Mouse (Mus musculus) embryonic facial prominence, embryonic 11.5 days (tissue): ENCODE data around the gene E130308A19Rik. TPM values are rescaled to one million over a fixed set of nuclear protein-coding genes. Genes with fewer than 3 reads are reported as not detected.
"Not testable (repeated sequence)": the region's sequence is repeated elsewhere in the genome, so short reads cannot be mapped to it uniquely, and the experiment has no call there.

Experiments
- ATAC-seq: fragments of 200-750 bp; cut with Nextera tagmentation; replicated peaks from 2 replicates; pipeline ENCODE4 v1.8.0; 2017; ENCODE audit warnings: low read depth; ENCODE audit not compliant: insufficient number of reproducible peaks, low FRiP score, low TSS enrichment
- DNase-seq: peaks from one replicate; pipeline ENCODE4 v3.0.0-alpha.2; 2015; ENCODE audit warnings: low spot score
- H3K27ac ChIP-seq: fragments of 300-500 bp; sonication (generic); replicated peaks from 2 replicates; pipeline ENCODE4 v1.5.1; 2014; ENCODE audit warnings: mild to moderate bottlenecking, low read depth, low read length, control low read depth
- H3K27me3 ChIP-seq: fragments of 300-500 bp; sonication (generic); 2 replicates; pipeline ENCODE4 v1.6.1; 2014; ENCODE audit warnings: mild to moderate bottlenecking, low read length, moderate library complexity, mixed read lengths; ENCODE audit not compliant: control insufficient read depth, insufficient read depth
- H3K36me3 ChIP-seq: fragments of 300-500 bp; sonication (generic); replicated peaks from 2 replicates; pipeline ENCODE4 v1.6.1; 2014; ENCODE audit warnings: low read depth, mild to moderate bottlenecking, low read length, moderate library complexity, mixed read lengths; ENCODE audit not compliant: control insufficient read depth, insufficient read depth
- H3K4me1 ChIP-seq: fragments of 300-500 bp; sonication (generic); 2 replicates; pipeline ENCODE4 v1.6.1; 2014; ENCODE audit warnings: low read length, mixed read lengths; ENCODE audit not compliant: control insufficient read depth, insufficient read depth
- H3K4me2 ChIP-seq: fragments of 300-500 bp; sonication (generic); 2 replicates; pipeline ENCODE4 v1.6.1; 2014; ENCODE audit warnings: low read depth, mild to moderate bottlenecking, control low read depth, low read length, moderate library complexity
- H3K4me3 ChIP-seq: fragments of 300-500 bp; sonication (generic); 2 replicates; pipeline ENCODE4 v1.5.1; 2014; ENCODE audit warnings: low read depth, low read length, control low read depth
- H3K9ac ChIP-seq: fragments of 300-500 bp; sonication (generic); replicated peaks from 2 replicates; pipeline ENCODE4 v1.6.1; 2014; ENCODE audit warnings: mild to moderate bottlenecking, control low read depth, low read length
- H3K9me3 ChIP-seq: fragments of 300-500 bp; sonication (generic); replicated peaks from 2 replicates; pipeline ENCODE4 v1.6.1; 2016; ENCODE audit warnings: mild to moderate bottlenecking, low read length, inconsistent platforms, mixed read lengths; ENCODE audit not compliant: control insufficient read depth
- WGBS: fragments of 180-500 bp; shearing (Covaris S2); extraction: QIAGEN DNeasy Blood & Tissue Kit; methylation state at CpG from one replicate; pipeline ENCODE4 v1.1.7; 2014; 5-methylcytosine and 5-hydroxymethylcytosine counted together
- polyA plus RNA-seq: library from polyadenylated mRNA; unstranded; fragments of >200 nt; fragmentation: Nextera tagmentation; extraction: Ambion mirVana; gene quantifications from 2 replicates; pipeline ENCODE4 v1.2.1, GENCODE M21; 2014

The E130308A19Rik gene
- polyA plus RNA-seq, 1 experiment from 2014 or later: 30.5 TPM

- no peaks in the 10 kb centered on the region for H3K36me3 ChIP-seq
- H3K4me1 ChIP-seq: no peaks in the 10 kb centered on the region
- H3K27me3 ChIP-seq: no peaks in the 10 kb centered on the region
- DNase-seq (no peak), ATAC-seq (no peak)
- WGBS: 69% methylated on average over 6 of the region's 6 CpGs
- no peak overlapping the region for H3K27ac ChIP-seq
- H3K4me2 ChIP-seq: no peak overlapping the region
- H3K4me3 ChIP-seq: no peak overlapping the region
- H3K9me3 ChIP-seq: no peaks in the 10 kb centered on the region
- no peak overlapping the region for H3K9ac ChIP-seq
These were observed 161.1 kb downstream of the E130308A19Rik start for GRCm38 (mm10) chr4:59787126-59787525.

GRCm38 (mm10) chr4:59789015-59789414 is 163.0 kb downstream of the E130308A19Rik start:
- Histone ChIP-seq H3K4me3 (no peak overlapping the region), H3K4me1 (no peaks in the 10 kb centered on the region), H3K27ac (no peak overlapping the region), H3K9ac (no peak overlapping the region), H3K36me3 (no peaks in the 10 kb centered on the region), H3K4me2 (no peak overlapping the region), H3K27me3 (no peaks in the 10 kb centered on the region), H3K9me3 (no peaks in the 10 kb centered on the region)
- no peak for DNase-seq
- ATAC-seq: no peak

- not testable (repeated sequence) for H3K4me2 ChIP-seq, H3K9ac ChIP-seq, H3K4me3 ChIP-seq, H3K9me3 ChIP-seq, ATAC-seq, H3K36me3 ChIP-seq, DNase-seq, H3K4me1 ChIP-seq, H3K27ac ChIP-seq, H3K27me3 ChIP-seq
- WGBS: 86% methylated on average over 2 of the region's 2 CpGs
These were observed 167.6 kb downstream of the E130308A19Rik start for GRCm38 (mm10) chr4:59793626-59794025.

GRCm38 (mm10) chr4:59794116-59794515 is 168.1 kb downstream of the E130308A19Rik start:
- WGBS: 69% methylated on average over 2 of the region's 2 CpGs

GRCm38 (mm10) chr4:59795788-59796455 is 169.9 kb downstream of the E130308A19Rik start:
- no peaks in the 10 kb centered on the region for H3K4me1 ChIP-seq
- no peaks in the 10 kb centered on the region for H3K36me3 ChIP-seq
- H3K4me2 ChIP-seq: no peak overlapping the region
- H3K9ac ChIP-seq: no peak overlapping the region
- H3K27ac ChIP-seq: no peak overlapping the region
- H3K9me3 ChIP-seq: no peaks in the 10 kb centered on the region
- 69% methylated on average over 2 of the region's 2 CpGs for WGBS
- H3K4me3 ChIP-seq: no peak overlapping the region
- DNase-seq (no peak), ATAC-seq (no peak)
- H3K27me3 ChIP-seq: no peaks in the 10 kb centered on the region

More at GRCm38 (mm10) chr4:59794116-59794515, 168.1 kb downstream of the E130308A19Rik start:
- Histone ChIP-seq H3K9me3 (no peaks in the 10 kb centered on the region), H3K4me1 (no peaks in the 10 kb centered on the region), H3K4me3 (no peak overlapping the region), H3K27ac (no peak overlapping the region), H3K4me2 (no peak overlapping the region), H3K36me3 (no peaks in the 10 kb centered on the region), H3K27me3 (no peaks in the 10 kb centered on the region), H3K9ac (no peak overlapping the region)
- no peak for ATAC-seq
- DNase-seq: no peak

- Histone ChIP-seq H3K27me3 (no peaks in the 10 kb centered on the region), H3K4me3 (no peak overlapping the region), H3K4me2 (no peak overlapping the region), H3K9ac (no peak overlapping the region), H3K9me3 (no peaks in the 10 kb centered on the region), H3K27ac (no peak overlapping the region), H3K36me3 (no peaks in the 10 kb centered on the region), H3K4me1 (no peaks in the 10 kb centered on the region; the same call in 1 of the 2 replicates)
- DNase-seq: no peak
- WGBS: 79% methylated on average over 5 of the region's 5 CpGs
- no peak for ATAC-seq
These were observed 174.2 kb downstream of the E130308A19Rik start for GRCm38 (mm10) chr4:59800181-59800580.

- H3K27me3 ChIP-seq: no peaks in the 10 kb centered on the region
- no peaks in the 10 kb centered on the region for H3K36me3 ChIP-seq
- no peak within 1 kb of the TSS for H3K27ac ChIP-seq
- no peak within 1 kb of the TSS for H3K4me3 ChIP-seq
- H3K9me3 ChIP-seq: no peaks in the 10 kb centered on the region
- no peak within 1 kb of the TSS for H3K4me2 ChIP-seq
- no peak for ATAC-seq
- H3K4me1 ChIP-seq: no peaks in the 10 kb centered on the region; the same call in 1 of the 2 replicates
- DNase-seq: no peak
- no peak within 1 kb of the TSS for H3K9ac ChIP-seq
These were observed 175.5 kb downstream of the E130308A19Rik start, which contains the start of gene Inip for GRCm38 (mm10) chr4:59801489-59801888. Gene Inip (minus strand): TSS chr4:59801589.

GRCm38 (mm10) chr4:59802107-59802506 is 176.1 kb downstream of the E130308A19Rik start:
- Histone ChIP-seq H3K4me1 (peaks cover 3% of the 10 kb centered on the region; the same call in 1 of the 2 replicates), H3K4me2 (no peak overlapping the region), H3K9ac (no peak overlapping the region), H3K36me3 (no peaks in the 10 kb centered on the region), H3K27ac (no peak overlapping the region), H3K9me3 (no peaks in the 10 kb centered on the region), H3K27me3 (no peaks in the 10 kb centered on the region), H3K4me3 (no peak overlapping the region)
- DNase-seq (no peak), ATAC-seq (no peak)
- 70% methylated on average over 6 of the region's 6 CpGs for WGBS
